Mouse (Mus musculus) small intestine, adult 2 months (tissue): ENCODE measurements around the gene Cdadc1. TPM values are rescaled to one million over a fixed set of nuclear protein-coding genes. Genes with fewer than 3 reads are reported as not detected.

Experiments used
- H3K27ac ChIP-seq: fragments of 200-500 bp; 2 replicates; pipeline ENCODE4 v1.5.1; 2012; ENCODE audit warnings: low read depth, low read length, control low read depth, inconsistent platforms; ENCODE audit not compliant: insufficient read depth
- H3K27me3 ChIP-seq: fragments of 200-500 bp; 2 replicates; pipeline ENCODE4 v1.6.1; 2012; ENCODE audit warnings: mild to moderate bottlenecking, moderate library complexity, low read length, inconsistent platforms; ENCODE audit not compliant: control insufficient read depth, insufficient read depth
- H3K36me3 ChIP-seq: fragments of 200-500 bp; 2 replicates; pipeline ENCODE4 v1.6.1; 2012; ENCODE audit warnings: mild to moderate bottlenecking, low read length, control low read depth, inconsistent platforms; ENCODE audit not compliant: control insufficient read depth, insufficient read depth
- H3K4me1 ChIP-seq: fragments of 200-500 bp; 2 replicates; pipeline ENCODE4 v1.6.1; 2012; ENCODE audit warnings: low read length, inconsistent platforms, mixed read lengths; ENCODE audit not compliant: control insufficient read depth, insufficient read depth, insufficient read length
- H3K4me3 ChIP-seq: fragments of 200-500 bp; 2 replicates; pipeline ENCODE4 v1.5.1; 2012; ENCODE audit warnings: low read depth, mild to moderate bottlenecking, control low read depth, inconsistent platforms, low read length, moderate library complexity
- CTCF ChIP-seq: fragments of 200-500 bp; IDR thresholded peaks from 2 replicates; pipeline ENCODE4 v1.5.1; 2012; ENCODE audit warnings: low read depth, mild to moderate bottlenecking, control low read depth, inconsistent platforms, low read length, moderate library complexity, mixed read lengths; ENCODE audit not compliant: insufficient replicate concordance, insufficient read length; ENCODE audit errors: extremely low read depth
- POLR2A ChIP-seq: fragments of 200-500 bp; IDR thresholded peaks from 2 replicates; pipeline ENCODE4 v1.6.1; 2012; ENCODE audit warnings: low read depth, mild to moderate bottlenecking, control low read depth, inconsistent platforms, low read length, moderate library complexity
- WGBS: fragments of 180-500 bp; shearing (Covaris S2); methylation state at CpG from one replicate; pipeline ENCODE4 v1.1.7; 2018; 5-methylcytosine and 5-hydroxymethylcytosine counted together
- polyA plus RNA-seq: library from polyadenylated mRNA; depleted of rRNA; stranded (reverse); fragments of >200 nt; gene quantifications from 2 replicates; pipeline ENCODE4 v1.2.3, GENCODE M21; 2012

Gene Cdadc1
- polyA plus RNA-seq, 1 experiment = 1.9 TPM

DNA sequence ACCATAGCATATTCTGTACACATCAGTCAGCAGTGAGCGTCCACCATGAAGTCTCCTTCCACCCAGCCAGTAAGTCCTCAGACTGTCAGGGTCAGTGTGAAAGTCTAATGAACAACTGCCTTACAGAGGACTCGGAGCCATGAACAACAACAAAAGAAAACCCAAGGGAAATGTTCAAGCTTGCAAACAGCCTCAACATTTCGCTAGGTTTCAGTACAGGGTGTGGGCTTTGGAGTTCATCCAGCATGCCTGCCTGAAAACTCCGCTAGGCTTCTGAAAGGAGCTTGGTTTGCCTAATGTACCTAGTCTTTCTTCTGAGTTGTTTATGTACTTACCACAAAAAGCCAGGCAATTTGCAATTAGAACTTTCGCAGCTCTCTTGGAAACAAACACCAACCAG, 53.8 kb downstream of the Cdadc1 start:
- TF ChIP-seq POLR2A = no peak
- no peak for TF ChIP-seq CTCF
- peaks cover 5% of the 10 kb centered on the region; the same call in 1 of the 2 replicates for H3K4me1 ChIP-seq
- WGBS = 76% methylated on average over 5 of the region's 5 CpGs
- no peaks in the 10 kb centered on the region for H3K27me3 ChIP-seq
- H3K27ac ChIP-seq = no peak overlapping the region
- peaks cover 7% of the 10 kb centered on the region for H3K36me3 ChIP-seq
- H3K4me3 ChIP-seq = no peak overlapping the region

DNA sequence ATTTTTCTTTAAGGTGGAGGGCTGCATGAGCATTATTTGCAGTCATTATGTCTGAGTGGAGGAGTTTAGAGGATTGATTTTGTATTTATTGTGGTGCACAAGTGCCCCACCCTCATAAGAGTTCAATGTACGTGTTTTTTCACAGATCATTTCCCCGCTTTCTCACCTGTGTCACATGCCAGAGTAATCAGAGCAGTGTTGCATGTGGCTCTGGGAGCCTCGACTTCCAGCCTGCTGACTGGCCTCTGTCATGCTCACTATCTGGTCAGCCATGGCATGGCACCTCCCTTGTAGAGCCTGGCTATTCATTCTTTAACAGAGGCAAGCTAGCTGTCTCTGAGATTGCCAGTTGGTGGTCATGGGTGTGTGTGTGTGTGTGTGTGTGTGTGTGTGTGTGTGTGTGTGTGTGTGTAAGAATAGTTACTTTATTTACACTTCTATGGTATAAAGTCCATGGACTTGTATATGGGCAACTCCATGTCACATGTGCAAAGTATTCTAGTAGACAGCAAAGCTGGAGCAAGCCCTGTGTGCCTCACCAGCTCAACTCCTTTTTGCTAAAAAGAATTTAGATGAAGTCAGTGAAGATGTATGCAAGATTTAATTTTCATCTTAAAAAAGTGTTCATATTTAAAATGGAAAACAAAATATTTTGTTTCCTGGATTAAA, 54.5 kb downstream of the Cdadc1 start:
- Histone ChIP-seq H3K36me3 (peaks cover 7% of the 10 kb centered on the region), H3K27me3 (no peaks in the 10 kb centered on the region), H3K4me1 (peaks cover 5% of the 10 kb centered on the region; the same call in 1 of the 2 replicates), H3K27ac (no peak overlapping the region), H3K4me3 (no peak overlapping the region)
- 23% methylated on average over 3 of the region's 3 CpGs for WGBS
- TF ChIP-seq CTCF (no peak), POLR2A (no peak)

DNA sequence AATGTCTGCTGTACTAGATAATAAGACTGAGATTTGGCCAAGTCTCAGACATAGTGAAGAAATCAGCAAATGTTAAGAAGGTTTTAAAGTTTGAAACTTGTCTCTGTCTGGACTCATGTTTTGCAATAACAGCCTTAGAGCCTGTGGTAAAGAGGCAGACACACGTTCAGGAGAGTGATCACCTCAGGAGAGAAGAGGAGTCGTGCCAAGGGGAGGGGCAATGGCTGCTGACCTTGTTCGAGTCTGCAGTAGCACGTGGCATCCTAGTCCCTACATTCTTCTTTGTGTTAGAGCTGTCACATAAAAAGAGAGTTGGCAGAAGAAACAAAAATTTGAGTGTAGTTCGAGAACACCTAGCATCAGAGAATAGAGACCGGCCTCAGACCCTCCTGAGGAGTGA, 57.0 kb downstream of the Cdadc1 start:
- TF ChIP-seq POLR2A = no peak
- 67% methylated on average over 6 of the region's 6 CpGs for WGBS

DNA sequence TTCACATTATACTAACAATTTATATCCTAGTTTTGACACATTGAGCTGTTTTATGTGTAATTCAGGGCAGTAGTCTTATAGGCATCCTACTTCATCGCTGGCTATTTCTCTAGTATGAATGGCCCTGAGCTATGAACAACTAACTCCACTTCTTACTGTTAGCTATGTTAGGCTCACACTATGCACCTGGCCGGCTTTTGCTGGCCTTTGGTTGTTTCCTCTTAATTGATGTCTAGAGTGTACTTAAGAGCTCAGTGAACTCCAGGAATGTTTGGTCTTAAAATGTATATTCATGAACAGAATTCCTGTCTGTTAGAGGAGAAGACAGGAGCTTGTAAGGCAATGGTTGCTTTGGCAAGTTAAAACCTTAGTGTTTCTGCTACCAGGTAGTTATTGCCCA, 57.5 kb downstream of the Cdadc1 start:
- Histone ChIP-seq H3K4me1 (peaks cover 7% of the 10 kb centered on the region; the same call in 1 of the 2 replicates), H3K27ac (no peak overlapping the region), H3K4me3 (no peak overlapping the region), H3K36me3 (peaks cover 9% of the 10 kb centered on the region), H3K27me3 (no peaks in the 10 kb centered on the region)
- 96% methylated on average over 2 of the region's 2 CpGs for WGBS
- TF ChIP-seq CTCF (no peak), POLR2A (no peak)

More for the DNA sequence above, 57.0 kb downstream of the Cdadc1 start:
- Histone ChIP-seq H3K27me3 (no peaks in the 10 kb centered on the region), H3K27ac (no peak overlapping the region), H3K36me3 (peaks cover 9% of the 10 kb centered on the region), H3K4me3 (no peak overlapping the region), H3K4me1 (peaks cover 7% of the 10 kb centered on the region; the same call in 1 of the 2 replicates)

DNA sequence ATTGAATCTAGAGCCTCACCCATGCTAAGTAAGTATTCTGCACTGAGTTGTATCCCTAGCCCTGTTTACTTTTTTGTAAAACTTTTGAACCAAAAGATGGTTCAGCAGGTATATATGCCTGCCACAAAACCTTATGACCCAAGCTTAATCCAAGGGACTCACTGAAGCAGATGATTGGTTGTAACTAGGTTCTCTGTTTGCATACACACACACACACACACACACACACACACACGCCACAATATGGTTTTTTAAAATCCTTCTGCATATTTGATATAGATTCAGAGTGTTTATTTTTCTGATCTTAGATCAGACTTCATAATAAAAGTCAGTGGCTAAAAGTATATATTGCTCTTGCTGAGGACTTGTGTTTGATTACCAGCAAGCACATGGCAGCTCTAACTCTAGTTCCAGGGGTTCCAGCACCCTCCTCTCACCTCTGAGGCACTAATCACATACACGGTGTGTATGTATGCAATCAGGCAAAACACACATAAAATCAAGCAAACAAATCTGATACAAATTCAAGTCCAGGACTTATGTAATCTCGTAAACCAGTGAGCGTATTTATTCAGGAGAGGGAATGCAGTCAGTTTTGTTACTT, 59.8 kb downstream of the Cdadc1 start:
- TF ChIP-seq CTCF = no peak
- no peak for TF ChIP-seq POLR2A
- Histone ChIP-seq H3K27ac (no peak overlapping the region), H3K4me3 (no peak overlapping the region), H3K4me1 (peaks cover 5% of the 10 kb centered on the region; the same call in 1 of the 2 replicates), H3K27me3 (no peaks in the 10 kb centered on the region), H3K36me3 (peaks cover 9% of the 10 kb centered on the region)
- 86% methylated on average over 4 of the region's 4 CpGs for WGBS

DNA sequence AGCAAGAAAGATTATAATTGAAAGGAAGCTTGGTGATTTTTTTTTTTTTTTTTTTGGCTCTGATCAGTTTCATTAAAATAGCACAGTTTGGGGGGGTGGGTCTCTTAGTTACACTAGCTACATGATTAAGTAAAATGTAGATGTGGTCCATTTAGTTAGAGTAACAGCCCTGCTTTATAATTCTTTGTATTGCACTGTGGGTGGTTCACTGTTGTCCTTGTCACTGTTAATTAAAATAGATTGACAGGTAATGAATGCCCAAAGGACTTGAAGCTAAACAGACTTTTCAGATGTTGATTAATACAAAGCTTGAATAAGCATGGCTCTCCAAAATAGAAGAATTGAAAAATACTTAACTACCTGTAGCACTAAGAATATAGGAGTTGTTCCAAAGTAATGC, 63.9 kb downstream of the Cdadc1 start:
- H3K27me3 ChIP-seq = no peaks in the 10 kb centered on the region
- peaks cover 6% of the 10 kb centered on the region; the same call in 1 of the 2 replicates for H3K4me1 ChIP-seq
- no peak overlapping the region for H3K4me3 ChIP-seq
- H3K27ac ChIP-seq = no peak overlapping the region
- no peak for TF ChIP-seq CTCF
- TF ChIP-seq POLR2A = no peak
- H3K36me3 ChIP-seq = peaks cover 2% of the 10 kb centered on the region; the same call in 1 of the 2 replicates

DNA sequence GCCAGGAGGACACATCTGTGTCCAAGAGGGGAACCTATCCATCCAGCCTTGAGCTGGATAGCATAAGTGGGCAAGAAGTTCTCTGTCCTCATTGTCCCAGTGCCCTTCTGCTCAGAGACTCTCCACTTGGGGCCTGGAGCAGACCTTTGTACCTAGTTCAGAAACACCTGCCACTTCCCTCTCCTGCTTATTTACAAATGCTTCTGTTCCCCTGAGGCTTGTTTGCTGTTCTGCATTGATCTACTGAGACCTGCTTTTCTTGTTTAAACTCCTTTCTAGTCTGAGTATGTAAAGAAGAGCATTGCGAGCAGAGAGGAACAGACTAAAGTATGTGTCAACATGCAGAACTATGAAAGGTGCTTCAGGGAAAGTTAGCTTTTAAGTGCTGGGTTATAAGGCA, 64.8 kb downstream of the Cdadc1 start:
- H3K4me1 ChIP-seq = peaks cover 6% of the 10 kb centered on the region; the same call in 1 of the 2 replicates
- peak overlapping the region; percentile 17; the same call in 1 of the 2 replicates for H3K27ac ChIP-seq

More for the DNA sequence above, 64.8 kb downstream of the Cdadc1 start:
- TF ChIP-seq POLR2A = no peak
- TF ChIP-seq CTCF = no peak
- Histone ChIP-seq H3K36me3 (peaks cover 2% of the 10 kb centered on the region; the same call in 1 of the 2 replicates), H3K4me3 (no peak overlapping the region), H3K27me3 (no peaks in the 10 kb centered on the region)
- 29% methylated on average over 1 of the region's 1 CpGs for WGBS
